Mouse (Mus musculus): ENCODE measurements around the gene Stk35. TPM values are rescaled to one million over a fixed set of nuclear protein-coding genes. Genes with fewer than 3 reads are reported as not detected.
"Not testable (repeated sequence)": the region's sequence is repeated elsewhere in the genome, so short reads cannot be mapped to it uniquely, and the experiment has no call there.

The Stk35 gene
- total RNA-seq, 2 experiments from 2014 or later = 6.8 to 7.4 TPM

DNA sequence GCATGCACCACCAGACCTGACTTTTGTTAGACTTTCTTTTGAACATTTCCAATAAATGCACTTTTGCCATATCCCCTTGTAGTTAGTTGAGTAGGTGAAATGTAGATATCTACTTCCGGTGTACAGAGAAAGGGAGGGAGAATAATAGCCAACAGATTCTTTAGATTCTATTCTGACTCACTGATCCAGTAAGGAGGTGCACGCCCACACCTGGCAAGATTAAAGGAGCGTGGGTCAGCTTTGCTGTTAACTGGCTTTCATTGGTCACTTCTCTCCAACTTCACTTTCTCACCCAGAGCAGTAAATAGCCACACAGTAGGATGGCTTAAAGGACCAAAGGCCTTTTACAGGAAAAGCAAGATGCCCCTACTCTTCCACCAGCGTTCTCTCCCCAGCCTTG is 32.7 kb downstream of the Stk35 start:
- DNase-seq = no peak

DNA sequence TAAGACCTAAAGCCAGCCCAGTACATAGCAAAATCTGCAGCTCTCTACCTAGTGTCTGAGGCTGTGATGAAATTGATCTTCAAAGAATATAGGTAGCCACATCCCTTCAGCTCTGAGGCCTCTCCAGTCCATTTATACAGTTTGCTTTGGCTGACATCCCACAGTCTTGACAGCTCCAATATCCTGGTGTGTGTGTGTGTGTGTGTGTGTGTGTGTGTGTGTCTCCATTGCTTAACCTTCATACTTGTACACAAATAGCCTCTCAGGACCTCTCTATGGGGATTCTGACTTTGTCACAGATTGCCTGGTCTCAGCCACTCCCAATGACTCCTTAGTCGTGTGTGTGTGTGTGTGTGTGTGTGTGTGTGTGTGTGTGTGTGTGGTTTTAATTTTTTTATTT is 33.9 kb downstream of the Stk35 start:
- no peak for DNase-seq

More for the DNA sequence above, 32.7 kb downstream of the Stk35 start:
- intact Hi-C loops (cut with DNase I) = no loop called here

DNA sequence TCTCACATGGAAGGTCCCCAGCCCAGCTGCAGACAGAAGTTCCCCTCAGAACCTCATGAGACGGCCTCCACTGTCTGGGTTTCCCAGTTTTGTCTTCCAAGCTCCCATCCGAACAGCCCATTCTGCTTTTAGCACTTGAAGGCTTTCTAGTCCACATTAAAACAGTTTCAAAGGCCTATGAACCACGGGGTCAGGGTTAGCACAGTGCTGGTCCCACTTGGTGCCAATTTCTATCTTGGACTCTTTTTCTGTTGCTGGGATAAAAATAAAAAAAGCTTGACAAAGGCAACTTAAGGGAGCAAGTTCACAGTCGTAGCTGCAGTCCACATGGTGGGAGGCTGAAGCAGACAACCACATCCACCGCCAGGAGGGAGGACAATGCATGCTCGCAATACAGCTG is 34.6 kb downstream of the Stk35 start:
- no peak for DNase-seq
- intact Hi-C loops (cut with DNase I) = no loop called here

More for the DNA sequence above, 33.9 kb downstream of the Stk35 start:
- intact Hi-C loops (cut with DNase I) = no loop called here

DNA sequence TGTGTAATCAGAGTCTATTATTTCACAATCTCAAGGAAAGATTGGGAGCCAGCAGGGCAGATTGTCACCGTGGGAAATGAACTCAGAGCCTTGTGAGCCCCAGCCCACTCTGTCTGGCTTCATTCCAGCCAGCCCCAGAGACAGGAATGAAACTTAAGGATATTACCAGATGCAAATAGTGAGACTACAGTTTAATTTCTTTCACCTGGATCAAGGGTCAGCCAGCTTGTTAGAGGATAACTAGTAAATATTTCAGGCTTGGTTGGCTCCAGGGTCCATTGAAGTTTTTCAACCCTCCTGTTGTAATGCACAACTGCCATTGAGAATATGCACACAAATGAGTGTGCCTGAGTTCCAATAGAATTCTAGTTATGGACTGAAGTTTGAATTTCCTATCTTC is 36.6 kb downstream of the Stk35 start:
- intact Hi-C loops (cut with DNase I) = no loop called here
- no peak for DNase-seq

DNA sequence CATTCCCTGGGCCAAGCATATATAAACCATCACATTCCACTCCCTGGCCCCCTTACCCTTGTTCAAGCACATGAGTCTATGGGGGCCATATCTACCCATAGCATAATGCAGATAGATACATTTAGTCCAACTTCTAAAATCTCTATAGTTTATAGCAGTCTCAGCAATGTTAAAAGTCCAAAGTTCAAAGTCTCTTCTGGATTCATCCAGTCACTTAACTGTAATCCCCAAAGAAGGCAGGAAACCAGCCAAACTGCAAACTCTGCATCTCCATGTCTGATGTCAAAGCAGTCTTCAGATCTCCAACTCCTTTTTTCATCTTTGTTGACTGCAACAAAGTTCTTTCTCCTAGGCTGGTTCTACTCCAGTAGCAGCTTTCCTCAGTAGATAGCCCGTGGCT is 38.0 kb downstream of the Stk35 start:
- intact Hi-C loops (cut with DNase I) = no loop called here

DNA sequence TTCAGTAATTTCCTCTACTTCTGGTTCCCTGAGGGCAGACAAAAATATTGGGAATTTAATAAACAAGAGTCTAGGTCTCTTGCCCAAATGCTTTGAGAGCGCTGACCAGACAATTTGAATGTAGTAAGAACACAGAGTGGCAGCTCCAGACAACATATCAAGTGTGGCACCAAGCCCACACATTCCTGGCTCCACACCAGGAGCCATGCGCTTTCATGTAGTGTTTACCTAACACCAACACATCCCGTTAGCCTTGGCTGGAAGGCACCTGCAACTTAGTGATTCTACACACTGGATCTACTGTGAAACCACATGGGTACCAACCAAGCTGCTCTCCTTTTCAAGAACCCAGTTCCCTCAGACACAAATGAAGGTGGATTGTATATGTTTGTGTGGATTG is 45.5 kb downstream of the Stk35 start:
- no peak for DNase-seq
- intact Hi-C loops (cut with DNase I) = no loop called here

More for the DNA sequence above, 38.0 kb downstream of the Stk35 start:
- DNase-seq = no peak

DNA sequence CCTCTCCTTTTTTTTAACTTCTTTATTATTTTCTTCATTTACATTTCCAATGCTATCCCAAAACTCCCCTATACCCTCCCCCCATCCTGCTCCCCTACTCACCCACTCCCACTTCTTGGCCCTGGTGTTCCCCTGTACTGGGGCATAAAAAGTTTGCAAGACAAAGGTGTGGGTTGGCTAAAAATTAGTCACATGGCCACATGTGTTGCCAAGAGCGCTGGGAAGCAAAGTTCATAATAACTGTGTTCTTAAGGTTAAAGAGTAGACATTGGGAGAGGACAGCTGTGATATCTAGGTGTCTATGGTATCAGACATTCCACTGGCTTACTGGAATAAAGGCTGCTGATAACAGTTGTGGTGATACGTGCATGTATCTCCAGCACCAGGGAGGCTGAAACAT is 46.2 kb downstream of the Stk35 start:
- no peak for DNase-seq
- intact Hi-C loops (cut with DNase I) = no loop called here

DNA sequence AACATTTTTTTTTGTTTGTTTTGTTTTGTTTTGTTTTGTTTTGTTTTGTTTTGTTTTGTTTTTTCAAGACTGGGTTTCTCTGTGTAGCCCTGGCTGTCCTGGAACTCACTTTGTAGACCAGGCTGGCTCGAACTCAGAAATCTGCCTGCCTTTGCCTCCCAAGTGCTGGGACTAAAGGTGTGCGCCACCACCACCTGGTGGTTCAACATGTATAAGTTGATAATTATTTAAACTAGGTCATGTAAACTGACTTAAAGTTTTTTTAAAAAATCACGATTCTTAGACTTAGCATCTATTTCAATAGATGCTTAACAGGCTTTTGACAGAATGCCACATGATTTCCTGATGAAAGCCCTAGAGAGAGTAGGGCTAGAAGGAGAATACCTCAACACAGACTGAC is 48.8 kb downstream of the Stk35 start:
- DNase-seq; intact Hi-C loops (cut with DNase I): not testable (repeated sequence)

DNA sequence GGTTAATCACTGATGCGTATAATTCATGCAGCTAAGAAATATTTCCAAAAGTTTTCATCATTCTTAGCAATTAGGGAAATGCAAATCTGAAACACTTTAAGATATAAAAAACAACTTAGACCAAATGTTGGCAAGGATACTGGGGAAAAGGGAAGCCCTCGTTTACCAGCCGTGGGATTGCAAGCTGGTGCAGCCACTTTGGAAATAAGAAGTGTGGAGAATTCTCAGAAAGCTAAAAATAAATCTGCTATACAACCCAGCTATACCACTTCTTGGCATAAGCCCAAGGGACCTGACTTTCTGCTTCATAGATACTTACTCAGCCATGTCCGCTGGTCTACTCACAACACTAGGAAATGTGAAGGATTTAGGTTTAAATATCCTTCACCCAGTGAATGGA is 51.2 kb downstream of the Stk35 start:
- intact Hi-C loops (cut with DNase I) = no loop called here
- DNase-seq = no peak

DNA sequence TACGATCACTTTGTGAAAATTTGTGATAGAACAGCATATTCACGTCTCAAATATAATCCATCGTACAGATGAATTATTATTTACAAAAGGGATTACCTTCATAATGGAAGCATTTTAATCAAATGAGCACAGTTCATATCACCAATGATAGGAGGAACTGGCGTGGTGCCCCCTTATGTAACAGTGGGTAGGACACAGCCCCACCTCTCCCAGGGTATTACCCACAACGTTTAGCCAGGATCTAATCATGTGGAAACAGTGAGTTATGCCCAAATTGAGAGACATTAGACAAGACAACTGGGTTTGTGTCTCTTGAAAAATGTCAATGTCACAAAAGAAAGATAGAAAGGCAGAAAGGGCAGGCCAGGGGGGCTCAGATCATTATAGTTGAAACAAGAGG is 62.9 kb downstream of the Stk35 start:
- intact Hi-C loops (cut with DNase I) = no loop called here

DNA sequence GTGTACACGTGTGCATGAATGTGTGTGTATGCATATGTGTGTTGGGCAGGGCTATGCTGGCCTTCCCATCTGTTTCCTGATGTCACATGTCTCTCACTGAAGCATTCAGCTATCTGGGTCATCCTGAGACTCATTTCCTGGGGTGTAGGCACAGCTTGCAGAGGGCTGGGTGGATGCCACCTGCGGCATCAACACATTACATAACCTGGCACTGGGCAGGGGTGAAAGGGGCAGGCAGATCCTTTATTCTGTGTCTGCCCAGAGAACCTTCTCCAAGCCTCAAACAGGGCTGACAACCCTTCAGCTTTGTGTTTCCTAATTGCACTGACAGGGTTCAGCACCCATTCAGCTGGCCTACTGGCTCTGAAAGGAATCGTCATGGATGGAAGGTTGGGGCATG is 64.6 kb downstream of the Stk35 start:
- DNase-seq = no peak
- intact Hi-C loops (cut with DNase I) = no loop called here

More for the DNA sequence above, 62.9 kb downstream of the Stk35 start:
- no peak for DNase-seq

DNA sequence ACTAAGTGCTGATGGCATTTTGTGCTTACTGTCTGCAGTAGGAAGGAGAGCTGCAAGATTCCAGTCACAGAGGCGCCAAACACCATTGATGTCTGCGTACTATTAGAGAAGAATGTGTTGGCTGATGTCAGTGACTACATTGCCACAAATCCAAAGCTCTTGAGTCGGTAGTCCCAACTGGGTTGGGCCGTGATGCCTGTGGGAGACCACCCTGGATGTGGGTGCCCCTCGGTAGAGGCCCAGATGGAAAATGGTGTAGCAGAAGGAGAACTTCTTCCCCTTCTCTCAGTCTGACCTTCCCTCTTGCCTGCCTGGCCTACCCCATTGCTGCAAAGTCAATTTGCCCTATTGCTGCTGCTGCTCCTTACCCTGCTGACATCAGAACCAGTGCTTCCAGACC is 68.8 kb downstream of the Stk35 start:
- no peak for DNase-seq
- intact Hi-C loops (cut with DNase I) = no loop called here

DNA sequence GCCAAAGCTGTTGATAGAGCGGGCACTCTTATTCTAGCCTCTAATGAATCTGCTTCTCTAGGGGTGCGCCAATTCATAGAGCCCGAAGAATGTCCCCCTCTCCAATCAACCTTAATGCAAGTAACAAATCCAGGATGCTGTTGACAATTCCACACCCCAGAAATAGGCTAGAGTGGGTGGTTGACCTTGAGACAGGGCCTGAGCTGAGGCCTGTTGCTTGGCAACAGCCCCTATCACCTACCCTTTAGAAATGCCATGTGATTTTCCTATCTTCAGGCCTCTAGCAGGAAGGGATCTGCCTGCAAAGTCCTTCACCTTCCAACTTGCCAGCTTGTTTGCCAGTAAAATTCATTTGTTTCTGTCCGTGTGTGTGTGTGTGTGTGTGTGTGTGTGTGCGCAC is 70.9 kb downstream of the Stk35 start:
- no peak for DNase-seq
- intact Hi-C loops (cut with DNase I) = loop anchor here (5.0 kb wide), 1 partner anchor 369 kb away; no protein-coding TSS in a partner anchor

DNA sequence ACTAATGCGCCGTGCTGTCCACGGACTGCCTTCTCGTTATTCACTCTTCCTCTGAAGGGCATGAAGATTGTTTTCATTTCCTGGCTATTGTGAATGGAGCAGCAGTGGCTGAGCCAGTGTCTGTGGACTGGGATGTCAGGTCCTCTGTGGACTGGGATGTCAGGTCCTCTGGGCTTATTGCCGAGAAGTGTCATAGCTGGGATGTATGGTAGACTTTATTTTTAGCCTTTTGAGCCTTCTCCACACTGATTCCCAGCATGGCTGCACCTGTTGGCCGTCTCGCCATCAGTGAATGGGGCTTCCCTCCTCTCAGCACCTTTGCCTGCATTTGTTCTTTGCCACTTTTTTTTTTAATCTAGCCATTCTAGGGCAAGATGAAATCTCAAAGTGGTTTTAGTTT is 71.8 kb downstream of the Stk35 start:
- no peak for DNase-seq
- intact Hi-C loops (cut with DNase I) = loop anchor here (2.0 to 5.0 kb wide), 2 partner anchors 195 to 370 kb away; no protein-coding TSS in a partner anchor

DNA sequence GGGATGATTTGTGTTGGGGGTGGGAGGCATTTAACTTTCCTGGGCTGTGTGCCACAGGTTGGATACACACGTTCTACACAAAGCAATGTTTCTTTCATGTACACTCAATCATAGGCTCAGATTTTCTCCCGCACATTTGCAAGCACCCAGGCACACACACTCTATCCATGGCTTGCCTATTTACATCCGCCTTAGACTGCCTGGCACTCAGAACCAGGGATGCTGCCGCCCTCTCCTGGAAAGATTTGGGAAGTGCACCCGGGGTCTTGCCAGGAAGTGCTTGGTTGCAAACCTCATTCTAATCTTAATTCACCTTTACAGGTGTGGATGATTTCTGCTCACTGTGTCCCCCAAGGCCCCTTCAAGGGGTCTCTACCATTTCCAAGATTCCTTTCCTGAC is 73.2 kb downstream of the Stk35 start:
- peak; percentile 60 to 73 for DNase-seq
- intact Hi-C loops (cut with DNase I) = loop anchor here (2.0 to 5.0 kb wide), 2 partner anchors 197 to 371 kb away; no protein-coding TSS in a partner anchor

DNA sequence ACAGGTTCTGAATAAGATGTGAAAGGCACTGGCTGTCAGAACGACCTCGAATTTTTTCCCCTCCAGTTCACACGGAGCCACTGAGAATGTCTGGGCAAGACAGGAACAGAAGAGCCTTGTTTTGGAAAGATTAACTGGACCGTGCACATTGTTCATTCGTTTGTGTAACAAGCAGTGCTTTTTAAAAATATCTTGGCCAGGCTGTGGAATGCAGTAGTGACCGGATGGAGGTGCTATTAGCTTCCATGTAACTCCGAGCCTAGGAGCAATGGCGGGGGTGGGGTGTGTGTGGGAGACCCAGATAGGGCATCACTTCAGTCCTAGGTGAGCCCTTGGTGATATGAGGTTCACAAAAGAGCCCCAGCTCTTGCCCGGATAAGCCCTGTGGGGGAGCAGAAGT is 73.8 kb downstream of the Stk35 start:
- intact Hi-C loops (cut with DNase I) = loop anchor here (5.0 kb wide), 1 partner anchor 372 kb away; no protein-coding TSS in a partner anchor
- DNase-seq = no peak

DNA sequence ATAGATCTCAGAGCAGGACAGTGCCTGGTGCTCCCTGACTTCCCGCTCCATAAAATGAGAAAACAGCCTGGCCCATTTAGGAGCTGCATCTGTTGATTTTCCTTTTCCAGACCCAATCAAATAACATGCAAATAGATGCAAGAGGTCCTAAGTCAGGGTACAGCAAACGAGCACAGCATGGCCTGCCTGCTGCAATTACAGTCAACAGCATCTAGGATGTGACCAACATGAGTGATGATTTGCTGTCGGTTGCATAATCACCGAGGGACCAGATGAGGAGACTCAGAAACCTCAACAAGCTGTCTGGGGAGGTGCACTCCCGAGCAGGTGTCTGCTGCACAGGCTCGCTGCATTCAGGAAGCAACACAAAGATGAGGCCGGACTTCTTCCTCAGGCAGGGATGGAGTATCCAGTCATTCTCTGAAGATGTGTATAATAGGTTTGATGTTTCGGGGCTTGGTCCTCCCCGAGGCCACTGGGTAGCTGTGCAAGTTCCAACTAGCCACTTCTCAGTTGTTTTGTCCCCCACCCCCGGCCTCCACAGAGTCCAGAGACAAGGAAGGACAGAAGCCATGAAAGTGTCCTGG is 74.3 kb downstream of the Stk35 start:
- intact Hi-C loops (cut with DNase I) = loop anchor here (5.0 kb wide), 1 partner anchor 372 kb away; no protein-coding TSS in a partner anchor
- no peak for DNase-seq

DNA sequence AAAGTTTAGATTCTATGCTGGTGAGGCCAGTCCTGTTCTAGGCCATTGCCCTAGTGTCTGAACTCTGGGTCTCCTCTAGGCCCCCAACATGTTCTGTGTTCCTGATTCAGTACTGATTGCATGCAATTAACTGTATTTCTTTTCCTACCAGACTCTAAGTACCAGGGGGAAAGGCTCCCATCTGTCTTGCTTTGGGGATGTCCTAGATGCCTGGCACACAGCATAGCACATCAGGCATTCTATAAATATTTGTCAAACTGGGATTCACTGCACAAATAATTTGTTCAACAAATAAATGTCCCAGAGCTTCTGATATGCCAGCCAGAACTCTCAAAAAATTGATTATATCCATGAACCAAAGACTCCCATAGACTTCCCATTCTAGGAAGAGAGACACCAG is 76.6 kb downstream of the Stk35 start:
- intact Hi-C loops (cut with DNase I) = no loop called here
- DNase-seq = no peak

DNA sequence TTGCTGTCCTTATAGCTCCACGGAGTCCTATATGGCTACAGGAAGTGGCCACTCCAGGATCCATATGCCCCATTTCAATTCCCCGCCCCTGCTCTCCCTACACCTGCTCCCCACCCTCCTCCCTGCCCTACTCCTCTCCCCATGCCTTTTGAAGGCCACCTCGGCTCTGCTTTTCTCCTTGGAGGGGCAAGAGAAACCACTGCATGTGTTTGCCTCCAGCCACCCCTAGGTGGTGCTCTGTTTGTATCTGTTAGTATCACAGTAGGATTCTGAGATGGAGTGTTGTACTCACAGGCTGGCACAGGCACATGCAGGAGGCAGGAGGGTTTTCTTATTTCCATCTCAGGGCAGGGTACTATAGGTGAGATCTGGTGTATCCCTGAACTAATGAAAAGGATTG is 79.5 kb downstream of the Stk35 start:
- peak in 1 of 2 experiments; percentile 26 for DNase-seq
- intact Hi-C loops (cut with DNase I) = no loop called here

DNA sequence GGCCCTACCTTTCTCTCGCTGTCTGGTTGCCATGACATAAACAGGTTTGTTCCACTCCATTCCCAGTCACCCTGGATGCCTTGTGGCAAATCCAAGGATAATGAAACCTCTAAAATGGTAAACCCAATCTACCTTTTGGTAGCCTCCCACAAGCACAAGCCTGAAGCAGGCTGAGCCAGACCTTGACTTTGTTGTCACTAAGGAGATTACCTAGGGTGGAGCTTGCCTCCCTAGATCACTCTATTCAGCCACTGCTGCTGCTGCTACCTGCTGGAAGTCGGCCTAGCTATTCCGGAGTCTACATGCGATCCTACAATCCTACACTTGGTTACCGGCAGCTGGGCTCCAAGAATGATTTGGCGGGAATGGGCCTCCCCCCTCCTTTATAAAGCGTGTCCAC is 79.9 kb downstream of the Stk35 start:
- intact Hi-C loops (cut with DNase I) = no loop called here
- DNase-seq = no peak

DNA sequence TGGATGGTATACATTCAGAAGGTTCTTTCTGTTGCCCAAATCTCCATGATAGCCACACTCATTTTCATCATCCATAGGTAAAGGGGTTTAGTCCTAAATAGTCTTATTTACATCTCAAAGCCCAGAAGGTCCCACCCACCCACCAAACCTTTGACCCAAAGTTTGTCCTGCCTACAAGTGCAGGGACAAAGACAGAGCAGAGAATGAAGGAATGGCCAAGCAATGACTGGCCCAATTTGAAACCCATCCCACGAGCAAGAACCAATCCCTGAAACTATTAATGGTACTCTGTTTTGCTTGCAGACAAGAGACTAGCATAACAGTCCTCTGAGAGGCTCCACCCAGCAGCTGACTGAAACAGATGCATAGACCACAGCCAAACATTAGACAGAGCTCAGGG is 81.6 kb downstream of the Stk35 start:
- intact Hi-C loops (cut with DNase I) = no loop called here
- DNase-seq = no peak
